Mouse (Mus musculus) stomach, postnatal 0 days (tissue): Measurements from ENCODE around the gene Kcna2.
A peak's percentile ranks its signal among the peaks of the same experiment; 100 is the strongest.

Source experiments
- CTCF ChIP-seq: IDR thresholded peaks from 2 replicates; pipeline ENCODE4 v1.5.1; 2016; ENCODE audit warnings: antibody characterized with exemption, low read depth, mild to moderate bottlenecking, moderate library complexity
- EP300 ChIP-seq: optimal IDR thresholded peaks from 2 replicates; pipeline ENCODE3; 2016; ENCODE audit warnings: antibody characterized with exemption

- TF ChIP-seq CTCF: peak; percentile 79
- no peak for TF ChIP-seq EP300
These were observed 48.1 kb downstream of the Kcna2 start for GRCm38 (mm10) chr3:107149006-107149405.
